In the genomic region with DNA sequence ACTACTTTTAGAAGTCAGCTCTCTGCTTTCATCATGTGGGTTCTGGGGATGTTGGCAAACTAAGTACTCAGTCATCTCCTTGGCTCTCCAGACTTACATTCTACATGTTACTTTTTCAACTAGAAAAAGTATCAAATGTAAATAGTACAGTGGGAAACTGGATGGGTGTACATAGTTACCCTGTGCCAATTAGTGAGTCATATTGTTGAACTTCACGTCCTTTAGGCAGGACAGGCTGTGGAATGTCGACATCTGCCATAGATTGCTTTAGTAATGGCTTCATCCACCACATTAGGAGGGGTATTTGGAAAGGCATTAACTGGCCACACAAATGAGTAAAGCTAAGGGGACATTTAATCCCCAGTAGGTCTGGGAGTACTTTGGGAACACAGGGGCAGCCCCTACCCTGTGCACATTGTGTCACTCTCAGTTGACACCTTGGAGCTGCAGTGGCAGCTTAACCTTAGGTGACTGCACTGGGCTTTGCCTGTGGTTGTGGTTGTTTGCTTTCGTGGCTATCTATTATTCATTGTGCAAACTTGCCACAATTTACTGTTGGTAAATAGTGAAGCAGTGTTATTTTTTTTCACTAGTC, we compare ENCODE assay signal across 14 mouse cellular contexts.
"Had no signal": no experiment of that assay in that cellular context is flagged by ENCODE, and none has a peak within 500 bp of the region (broad histone marks: within the 10 kb centered on the region; RNA-seq: fewer than 3 reads in every experiment).

No protein-coding gene starts in this region.

- H3K9me3 ChIP-seq: liver, embryonic 13.5 days; midbrain, embryonic 12.5 days; neural tube, embryonic 13.5 days had no signal

- H3K4me1 ChIP-seq: limb, embryonic 12.5 days; liver, embryonic 13.5 days; midbrain, embryonic 12.5 days had no signal

- H3K9ac ChIP-seq: limb, embryonic 12.5 days; liver, embryonic 13.5 days; liver, postnatal 0 days; midbrain, embryonic 12.5 days; neural tube, embryonic 13.5 days had no signal

- H3K4me3 ChIP-seq: limb, embryonic 12.5 days; liver, embryonic 13.5 days; midbrain, embryonic 12.5 days; neural tube, embryonic 13.5 days had no signal

- ATAC-seq: intestine, embryonic 16.5 days; liver, postnatal 0 days; midbrain, embryonic 16.5 days had no signal

- H3K27me3 ChIP-seq: limb, embryonic 12.5 days; liver, embryonic 13.5 days; midbrain, embryonic 12.5 days; neural tube, embryonic 13.5 days had no signal

- H3K4me2 ChIP-seq: limb, embryonic 12.5 days; liver, embryonic 13.5 days; midbrain, embryonic 12.5 days; neural tube, embryonic 13.5 days had no signal

- H3K27ac ChIP-seq: kidney, postnatal 0 days; limb, embryonic 12.5 days; liver, embryonic 13.5 days; midbrain, embryonic 12.5 days; neural tube, embryonic 13.5 days had no signal

- H3K36me3 ChIP-seq: limb, embryonic 12.5 days; liver, embryonic 13.5 days; midbrain, embryonic 12.5 days; neural tube, embryonic 13.5 days had no signal

- DNase-seq: kidney, adult 8-10 months; kidney, postnatal 36 days; layer of hippocampus, adult 9-11 months; liver; liver, embryonic 13.5 days; liver, postnatal 0 days; retina, postnatal 1 day; thymus, postnatal 36 days had no signal
